Mouse (Mus musculus): ENCODE measurements at regions not wholly inside any gene's neighbourhood (a gene's known extent, or its start where the extent isn't known, plus 50 kb on each side); places are given as distances from the start of the nearest gene placed in this dataset.

- no peak for DNase-seq (ENCODE audit: low spot score)
- no peaks in the 10 kb centered on the region for H3K36me3 ChIP-seq (ENCODE audit: control insufficient read depth, insufficient read depth, low read length)
- no peaks in the 10 kb centered on the region for H3K9me3 ChIP-seq (ENCODE audit: control insufficient read depth, low read length)
- H3K9ac ChIP-seq (ENCODE audit: low read depth, low read length) = no peak overlapping the region
- no peak overlapping the region for H3K27ac ChIP-seq (ENCODE audit: low read depth, low read length)
- H3K4me1 ChIP-seq (replicated peaks; ENCODE audit: control insufficient read depth, insufficient read depth, low read length) = no peaks in the 10 kb centered on the region
- no peaks in the 10 kb centered on the region for H3K27me3 ChIP-seq (ENCODE audit: control insufficient read depth, insufficient read depth, low read length)
- no peak for ATAC-seq (ENCODE audit: low FRiP score)
- no peak overlapping the region for H3K4me2 ChIP-seq (replicated peaks; ENCODE audit: low read depth, low read length)
- H3K4me3 ChIP-seq (ENCODE audit: low read depth, low read length) = no peak overlapping the region
- 94% methylated on average over 8 of the region's 8 CpGs for WGBS
Observed at GRCm38 (mm10) chr11:63507387-63507786, 378.6 kb downstream of the Pmp22 start.

DNA sequence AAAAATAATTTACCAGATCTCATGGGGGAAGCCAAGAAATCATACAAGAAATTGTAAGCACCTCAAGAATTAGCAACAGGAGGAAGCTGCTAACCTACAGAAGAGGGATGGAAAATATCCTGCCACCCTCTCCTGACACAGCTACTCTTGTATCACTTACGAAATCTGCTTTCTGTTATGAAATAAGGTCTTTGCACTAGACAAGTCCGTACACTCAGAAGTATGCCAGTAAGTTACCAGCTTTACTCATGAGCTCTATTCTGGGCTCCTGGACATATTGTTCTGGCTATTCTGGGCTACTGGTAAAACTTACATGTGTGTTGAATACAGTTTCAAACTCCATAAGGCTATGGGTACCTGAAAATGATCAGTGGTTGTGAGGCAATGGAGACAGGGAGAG lies 379.9 kb downstream of the Pmp22 start:
- ATAC-seq (ENCODE audit: low FRiP score) (no peak), DNase-seq (ENCODE audit: low spot score) (no peak)
- Histone ChIP-seq H3K4me2 (replicated peaks; ENCODE audit: low read depth, low read length) (no peak overlapping the region), H3K36me3 (ENCODE audit: control insufficient read depth, insufficient read depth, low read length) (no peaks in the 10 kb centered on the region), H3K9ac (ENCODE audit: low read depth, low read length) (no peak overlapping the region), H3K27me3 (ENCODE audit: control insufficient read depth, insufficient read depth, low read length) (no peaks in the 10 kb centered on the region), H3K4me1 (replicated peaks; ENCODE audit: control insufficient read depth, insufficient read depth, low read length) (no peaks in the 10 kb centered on the region), H3K4me3 (ENCODE audit: low read depth, low read length) (no peak overlapping the region), H3K27ac (ENCODE audit: low read depth, low read length) (no peak overlapping the region), H3K9me3 (ENCODE audit: control insufficient read depth, low read length) (no peaks in the 10 kb centered on the region)
- WGBS = 92% methylated on average over 2 of the region's 2 CpGs

DNA sequence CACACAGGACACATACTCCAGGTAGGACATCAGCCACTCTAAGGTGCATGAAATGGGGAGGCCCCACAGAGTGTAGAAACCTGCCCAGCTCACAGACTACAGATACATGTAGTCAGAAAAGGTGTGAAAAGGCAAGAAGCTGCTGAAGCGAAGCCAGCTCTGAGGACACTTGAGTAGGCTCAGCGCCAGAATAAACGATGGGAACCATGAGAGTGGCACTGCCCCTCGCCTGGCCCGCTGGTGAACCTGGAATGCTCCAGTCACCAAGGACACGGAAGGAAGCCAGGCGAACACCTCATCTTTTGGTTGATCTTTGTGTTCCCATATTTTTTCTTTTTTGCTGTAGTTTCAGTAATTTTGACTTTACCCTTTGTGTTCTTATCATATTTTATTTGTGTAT lies 381.8 kb downstream of the Pmp22 start:
- no peaks in the 10 kb centered on the region for H3K36me3 ChIP-seq (ENCODE audit: control insufficient read depth, insufficient read depth, low read length)
- no peak overlapping the region for H3K4me3 ChIP-seq (ENCODE audit: low read depth, low read length)
- 94% methylated on average over 7 of the region's 7 CpGs for WGBS
- H3K9ac ChIP-seq (ENCODE audit: low read depth, low read length) = no peak overlapping the region
- no peak overlapping the region for H3K4me2 ChIP-seq (replicated peaks; ENCODE audit: low read depth, low read length)
- no peak for DNase-seq (ENCODE audit: low spot score)
- H3K9me3 ChIP-seq (ENCODE audit: control insufficient read depth, low read length) = no peaks in the 10 kb centered on the region
- no peak overlapping the region for H3K27ac ChIP-seq (ENCODE audit: low read depth, low read length)
- H3K4me1 ChIP-seq (replicated peaks; ENCODE audit: control insufficient read depth, insufficient read depth, low read length) = no peaks in the 10 kb centered on the region
- no peaks in the 10 kb centered on the region for H3K27me3 ChIP-seq (ENCODE audit: control insufficient read depth, insufficient read depth, low read length)
- no peak for ATAC-seq (ENCODE audit: low FRiP score)

GRCm38 (mm10) chr11:63514615-63515014 lies 385.8 kb downstream of the Pmp22 start:
- H3K36me3 ChIP-seq (ENCODE audit: control insufficient read depth, insufficient read depth, low read length) = no peaks in the 10 kb centered on the region
- H3K27ac ChIP-seq (ENCODE audit: low read depth, low read length) = no peak overlapping the region
- H3K4me2 ChIP-seq (replicated peaks; ENCODE audit: low read depth, low read length) = no peak overlapping the region
- H3K4me3 ChIP-seq (ENCODE audit: low read depth, low read length) = no peak overlapping the region
- no peaks in the 10 kb centered on the region for H3K9me3 ChIP-seq (ENCODE audit: control insufficient read depth, low read length)
- 89% methylated on average over 3 of the region's 3 CpGs for WGBS
- no peak overlapping the region for H3K9ac ChIP-seq (ENCODE audit: low read depth, low read length)
- DNase-seq (ENCODE audit: low spot score) = no peak
- H3K4me1 ChIP-seq (replicated peaks; ENCODE audit: control insufficient read depth, insufficient read depth, low read length) = no peaks in the 10 kb centered on the region; the same call in 1 of the 2 replicates
- no peaks in the 10 kb centered on the region for H3K27me3 ChIP-seq (ENCODE audit: control insufficient read depth, insufficient read depth, low read length)
- no peak for ATAC-seq (ENCODE audit: low FRiP score)

DNA sequence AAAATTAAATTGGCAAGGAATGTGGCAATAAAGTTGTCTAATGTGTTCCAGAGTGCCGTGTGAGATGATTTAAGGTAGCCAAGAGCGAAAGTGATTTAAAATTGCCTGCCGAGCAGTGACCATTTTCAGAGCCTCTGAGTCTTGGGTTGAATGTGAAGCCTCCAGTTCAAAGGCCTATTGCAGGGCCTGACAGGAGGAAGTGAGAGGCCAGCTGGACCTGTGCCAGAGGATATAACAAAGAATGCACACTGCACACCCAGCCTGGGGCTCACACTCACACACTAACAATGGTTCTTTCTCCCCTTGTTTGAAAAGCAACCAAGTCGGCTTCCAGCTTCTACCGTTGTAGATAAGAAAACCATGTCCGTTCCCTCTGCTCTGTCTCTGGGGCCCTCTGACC lies 390.1 kb downstream of the Pmp22 start:
- H3K27ac ChIP-seq (ENCODE audit: low read depth, low read length) = peak overlapping the region; percentile 47; the same call in 1 of the 2 replicates
- no peak overlapping the region for H3K9ac ChIP-seq (ENCODE audit: low read depth, low read length)

DNA sequence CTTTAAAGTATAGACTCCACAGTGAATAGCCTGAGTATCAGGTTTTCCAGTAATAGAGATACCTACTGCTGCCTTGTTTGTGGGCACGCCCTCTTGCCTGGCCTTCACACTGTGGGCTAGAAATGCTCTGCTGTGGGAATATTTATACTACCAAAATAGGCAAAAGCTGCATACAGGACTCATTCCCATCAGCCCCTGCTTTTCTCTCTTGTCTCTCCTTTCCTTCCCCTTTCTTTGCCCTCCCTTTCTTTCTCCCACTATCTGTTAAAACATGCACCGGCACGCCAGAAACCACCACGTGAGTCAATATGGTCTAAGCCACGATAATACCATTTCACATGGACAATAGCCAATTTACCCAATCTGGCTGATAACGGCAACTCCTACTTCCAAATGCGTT lies 395.5 kb downstream of the Pmp22 start:
- WGBS = 83% methylated on average over 7 of the region's 7 CpGs
- H3K9me3 ChIP-seq (ENCODE audit: control insufficient read depth, low read length) = no peaks in the 10 kb centered on the region
- no peak for ATAC-seq (ENCODE audit: low FRiP score)
- H3K36me3 ChIP-seq (ENCODE audit: control insufficient read depth, insufficient read depth, low read length) = no peaks in the 10 kb centered on the region
- H3K4me1 ChIP-seq (replicated peaks; ENCODE audit: control insufficient read depth, insufficient read depth, low read length) = no peaks in the 10 kb centered on the region
- H3K27me3 ChIP-seq (ENCODE audit: control insufficient read depth, insufficient read depth, low read length) = no peaks in the 10 kb centered on the region
- no peak for DNase-seq (ENCODE audit: low spot score)
- no peak overlapping the region for H3K9ac ChIP-seq (ENCODE audit: low read depth, low read length)
- H3K27ac ChIP-seq (ENCODE audit: low read depth, low read length) = no peak overlapping the region
- no peak overlapping the region for H3K4me3 ChIP-seq (ENCODE audit: low read depth, low read length)
- no peak overlapping the region for H3K4me2 ChIP-seq (replicated peaks; ENCODE audit: low read depth, low read length)

More for the DNA sequence above, 390.1 kb downstream of the Pmp22 start:
- peak; percentile 33 for DNase-seq (ENCODE audit: low spot score)
- 57% methylated on average over 6 of the region's 6 CpGs for WGBS
- Histone ChIP-seq H3K4me2 (replicated peaks; ENCODE audit: low read depth, low read length) (no peak overlapping the region), H3K4me1 (replicated peaks; ENCODE audit: control insufficient read depth, insufficient read depth, low read length) (no peaks in the 10 kb centered on the region; the same call in 1 of the 2 replicates), H3K4me3 (ENCODE audit: low read depth, low read length) (no peak overlapping the region), H3K27me3 (ENCODE audit: control insufficient read depth, insufficient read depth, low read length) (no peaks in the 10 kb centered on the region), H3K9me3 (ENCODE audit: control insufficient read depth, low read length) (no peaks in the 10 kb centered on the region), H3K36me3 (ENCODE audit: control insufficient read depth, insufficient read depth, low read length) (no peaks in the 10 kb centered on the region)
- no peak for ATAC-seq (ENCODE audit: low FRiP score)

- no peak overlapping the region for H3K4me3 ChIP-seq (ENCODE audit: low read depth, low read length)
- H3K9me3 ChIP-seq (ENCODE audit: control insufficient read depth, low read length) = no peaks in the 10 kb centered on the region
- no peaks in the 10 kb centered on the region for H3K27me3 ChIP-seq (ENCODE audit: control insufficient read depth, insufficient read depth, low read length)
- WGBS = 80% methylated on average over 12 of the region's 12 CpGs
- no peak overlapping the region for H3K9ac ChIP-seq (ENCODE audit: low read depth, low read length)
- H3K27ac ChIP-seq (ENCODE audit: low read depth, low read length) = no peak overlapping the region
- H3K4me1 ChIP-seq (replicated peaks; ENCODE audit: control insufficient read depth, insufficient read depth, low read length) = no peaks in the 10 kb centered on the region
- H3K4me2 ChIP-seq (replicated peaks; ENCODE audit: low read depth, low read length) = no peak overlapping the region
- H3K36me3 ChIP-seq (ENCODE audit: control insufficient read depth, insufficient read depth, low read length) = no peaks in the 10 kb centered on the region
- DNase-seq (ENCODE audit: low spot score) (no peak), ATAC-seq (ENCODE audit: low FRiP score) (no peak)
Observed at GRCm38 (mm10) chr11:63525431-63525830, 396.6 kb downstream of the Pmp22 start.

DNA sequence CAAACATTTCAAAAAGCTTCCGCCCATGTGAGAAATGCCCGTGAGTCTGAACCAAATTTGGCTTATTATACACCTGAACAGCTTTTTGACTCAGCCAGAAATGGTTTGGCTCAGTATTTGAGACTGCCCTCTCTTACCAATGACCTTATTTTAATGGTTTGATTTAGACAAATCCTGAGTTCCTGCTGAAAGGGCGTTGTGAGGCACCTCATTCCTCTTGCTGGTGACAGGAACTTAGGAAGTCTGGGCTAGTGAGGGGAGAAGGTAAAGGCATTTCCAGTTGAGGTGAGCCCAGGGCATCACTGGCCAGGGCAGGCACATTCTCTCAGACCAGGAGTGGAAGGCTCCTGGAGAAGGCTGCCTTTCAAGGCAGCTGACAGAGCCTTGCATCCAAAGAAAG lies 396.1 kb downstream of the Hs3st3b1 start:
- WGBS = 59% methylated on average over 3 of the region's 3 CpGs
- Histone ChIP-seq H3K27ac (ENCODE audit: low read depth, low read length) (no peak overlapping the region), H3K36me3 (ENCODE audit: control insufficient read depth, insufficient read depth, low read length) (no peaks in the 10 kb centered on the region), H3K9ac (ENCODE audit: low read depth, low read length) (no peak overlapping the region), H3K4me1 (replicated peaks; ENCODE audit: control insufficient read depth, insufficient read depth, low read length) (no peaks in the 10 kb centered on the region), H3K27me3 (ENCODE audit: control insufficient read depth, insufficient read depth, low read length) (no peaks in the 10 kb centered on the region), H3K4me3 (ENCODE audit: low read depth, low read length) (no peak overlapping the region), H3K4me2 (replicated peaks; ENCODE audit: low read depth, low read length) (no peak overlapping the region), H3K9me3 (ENCODE audit: control insufficient read depth, low read length) (no peaks in the 10 kb centered on the region)
- ATAC-seq (ENCODE audit: low FRiP score) = no peak
- no peak for DNase-seq (ENCODE audit: low spot score)

- ATAC-seq (ENCODE audit: low FRiP score) = no peak
Observed at GRCm38 (mm10) chr11:63532752-63533151, 389.3 kb downstream of the Hs3st3b1 start.

More at GRCm38 (mm10) chr11:63532752-63533151, 389.3 kb downstream of the Hs3st3b1 start:
- H3K4me3 ChIP-seq (ENCODE audit: low read depth, low read length) = no peak overlapping the region
- H3K36me3 ChIP-seq (ENCODE audit: control insufficient read depth, insufficient read depth, low read length) = no peaks in the 10 kb centered on the region
- 92% methylated on average over 5 of the region's 5 CpGs for WGBS
- H3K27ac ChIP-seq (ENCODE audit: low read depth, low read length) = no peak overlapping the region
- H3K9me3 ChIP-seq (ENCODE audit: control insufficient read depth, low read length) = no peaks in the 10 kb centered on the region
- no peak for DNase-seq (ENCODE audit: low spot score)
- no peaks in the 10 kb centered on the region for H3K27me3 ChIP-seq (ENCODE audit: control insufficient read depth, insufficient read depth, low read length)
- no peaks in the 10 kb centered on the region; the same call in 1 of the 2 replicates for H3K4me1 ChIP-seq (replicated peaks; ENCODE audit: control insufficient read depth, insufficient read depth, low read length)
- no peak overlapping the region for H3K9ac ChIP-seq (ENCODE audit: low read depth, low read length)
- H3K4me2 ChIP-seq (replicated peaks; ENCODE audit: low read depth, low read length) = no peak overlapping the region
